Mouse (Mus musculus) heart, embryonic 10.5 days (tissue): ENCODE data around the gene Abhd17a. TPM values are rescaled to one million over a fixed set of nuclear protein-coding genes. Genes with fewer than 3 reads are reported as not detected.
"Not testable (repeated sequence)": the region's sequence is repeated elsewhere in the genome, so short reads cannot be mapped to it uniquely, and the experiment has no call there.

ENCODE experiments used
- DNase-seq: peaks from one replicate; pipeline ENCODE4 v3.0.0-alpha.2; 2017; ENCODE audit warnings: low spot score
- H3K27ac ChIP-seq: fragments of 300-500 bp; sonication (generic); 2 replicates; pipeline ENCODE4 v1.5.1; 2016; ENCODE audit warnings: mild to moderate bottlenecking
- H3K27me3 ChIP-seq: fragments of 300-500 bp; sonication (generic); 2 replicates; pipeline ENCODE4 v1.6.1; 2016; ENCODE audit warnings: mild to moderate bottlenecking; ENCODE audit not compliant: poor library complexity, insufficient read depth, severe bottlenecking
- H3K36me3 ChIP-seq: fragments of 300-500 bp; sonication (generic); 2 replicates; pipeline ENCODE4 v1.6.1; 2016; ENCODE audit warnings: mild to moderate bottlenecking, moderate library complexity
- H3K4me1 ChIP-seq: fragments of 300-500 bp; sonication (generic); 2 replicates; pipeline ENCODE4 v1.6.1; 2016; ENCODE audit warnings: mild to moderate bottlenecking
- H3K4me3 ChIP-seq: fragments of 300-500 bp; sonication (generic); 2 replicates; pipeline ENCODE4 v1.5.1; 2016; ENCODE audit warnings: mild to moderate bottlenecking, moderate library complexity
- H3K9me3 ChIP-seq: fragments of 300-500 bp; sonication (generic); 2 replicates; pipeline ENCODE4 v1.6.1; 2016; ENCODE audit warnings: mild to moderate bottlenecking, moderate library complexity
- WGBS: fragments of 180-500 bp; shearing (Covaris S2); methylation state at CpG from one replicate; pipeline ENCODE4 v1.1.7; 2016; 5-methylcytosine and 5-hydroxymethylcytosine counted together
- polyA plus RNA-seq: library from polyadenylated mRNA; unstranded; fragments of >200 nt; fragmentation: Nextera tagmentation; extraction: Ambion mirVana; gene quantifications from 2 replicates; pipeline ENCODE4 v1.2.1, GENCODE M21; 2016

Gene Abhd17a
- polyA plus RNA-seq, 1 experiment from 2014 or later = 120 TPM

GRCm38 (mm10) chr10:80619465-80620244, 29.5 kb upstream of the Abhd17a start:
- H3K9me3 ChIP-seq = no peaks in the 10 kb centered on the region
- H3K36me3 ChIP-seq = peaks cover 13% of the 10 kb centered on the region
- H3K4me1 ChIP-seq = peaks cover 33% of the 10 kb centered on the region
- no peak overlapping the region for H3K4me3 ChIP-seq
- WGBS = 27% methylated on average over 8 of the region's 8 CpGs
- H3K27ac ChIP-seq = peak overlapping the region; percentile 64; the same call in 1 of the 2 replicates
- H3K27me3 ChIP-seq = no peaks in the 10 kb centered on the region
- DNase-seq = no peak

DNA sequence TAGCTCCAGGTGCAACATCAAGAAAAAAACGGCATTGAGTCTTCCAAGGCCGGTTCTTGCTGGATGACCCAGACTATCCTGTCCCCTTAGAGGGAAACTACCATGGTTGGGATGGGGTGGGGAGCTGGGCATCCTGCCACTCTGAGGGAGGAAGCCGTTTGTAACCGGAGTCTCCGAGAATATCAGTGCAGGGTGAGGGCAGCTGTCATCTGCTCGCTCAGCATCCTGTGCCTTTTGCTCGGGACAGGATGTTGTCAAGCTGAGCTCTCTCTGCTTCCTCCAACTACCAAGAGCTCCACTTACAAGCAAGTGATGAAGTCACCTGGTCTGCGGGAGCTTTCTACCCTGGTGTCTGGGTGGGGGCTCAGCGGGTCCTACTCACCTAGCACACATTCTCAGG, 28.0 kb upstream of the Abhd17a start:
- DNase-seq = no peak
- no peak overlapping the region for H3K4me3 ChIP-seq
- no peaks in the 10 kb centered on the region for H3K27me3 ChIP-seq
- peaks cover 18% of the 10 kb centered on the region for H3K4me1 ChIP-seq
- no peaks in the 10 kb centered on the region for H3K9me3 ChIP-seq
- no peak overlapping the region for H3K27ac ChIP-seq
- WGBS = 60% methylated on average over 9 of the region's 9 CpGs
- H3K36me3 ChIP-seq = peaks cover 28% of the 10 kb centered on the region

- Histone ChIP-seq H3K27me3 (no peaks in the 10 kb centered on the region), H3K36me3 (peaks cover 62% of the 10 kb centered on the region), H3K4me3 (no peak overlapping the region), H3K27ac (no peak overlapping the region), H3K4me1 (peaks cover 8% of the 10 kb centered on the region; the same call in 1 of the 2 replicates), H3K9me3 (no peaks in the 10 kb centered on the region)
- WGBS = 90% methylated on average over 6 of the region's 6 CpGs
- DNase-seq = no peak
Measured at GRCm38 (mm10) chr10:80614351-80614750, 24.2 kb upstream of the Abhd17a start.

DNA sequence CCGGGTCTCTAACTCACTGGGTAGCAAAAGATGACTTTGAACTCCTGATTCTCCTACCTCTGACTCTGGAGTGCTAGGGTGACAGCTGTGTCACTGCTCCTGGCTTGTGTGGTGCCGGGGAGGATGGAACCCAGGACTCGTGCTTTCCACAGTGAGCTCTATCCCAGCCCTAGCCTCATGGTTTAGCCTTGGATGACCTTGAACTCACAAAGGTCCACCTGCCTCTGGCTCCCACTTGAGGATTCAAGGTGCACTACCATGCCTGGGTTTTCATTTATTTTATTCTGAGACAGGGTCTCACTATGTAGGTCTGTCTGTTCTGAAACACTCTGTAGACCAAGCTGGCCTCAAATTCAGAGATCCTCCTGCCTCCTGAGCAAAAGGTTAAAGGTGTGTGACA, 23.7 kb upstream of the Abhd17a start:
- H3K27me3 ChIP-seq = no peaks in the 10 kb centered on the region
- H3K9me3 ChIP-seq = no peaks in the 10 kb centered on the region
- H3K4me1 ChIP-seq = peaks cover 8% of the 10 kb centered on the region; the same call in 1 of the 2 replicates
- no peak for DNase-seq
- H3K27ac ChIP-seq = no peak overlapping the region
- peaks cover 67% of the 10 kb centered on the region for H3K36me3 ChIP-seq
- no peak overlapping the region for H3K4me3 ChIP-seq
- WGBS = 89% methylated on average over 3 of the region's 3 CpGs

GRCm38 (mm10) chr10:80611905-80612304, 21.8 kb upstream of the Abhd17a start:
- Histone ChIP-seq H3K4me1 (peaks cover 16% of the 10 kb centered on the region), H3K27ac (no peak overlapping the region), H3K4me3 (no peak overlapping the region), H3K36me3 (peaks cover 86% of the 10 kb centered on the region), H3K27me3 (no peaks in the 10 kb centered on the region), H3K9me3 (no peaks in the 10 kb centered on the region)
- 94% methylated on average over 3 of the region's 3 CpGs for WGBS
- no peak for DNase-seq

GRCm38 (mm10) chr10:80611024-80611423, 20.9 kb upstream of the Abhd17a start:
- WGBS = 68% methylated on average over 4 of the region's 4 CpGs
- Histone ChIP-seq H3K36me3 (peaks cover 95% of the 10 kb centered on the region), H3K4me3 (no peak overlapping the region), H3K27ac (no peak overlapping the region), H3K9me3 (no peaks in the 10 kb centered on the region), H3K27me3 (no peaks in the 10 kb centered on the region), H3K4me1 (peaks cover 16% of the 10 kb centered on the region)
- DNase-seq = no peak

GRCm38 (mm10) chr10:80610116-80610785, 20.1 kb upstream of the Abhd17a start:
- no peak overlapping the region for H3K4me3 ChIP-seq
- WGBS = 87% methylated on average over 9 of the region's 9 CpGs
- peaks cover 92% of the 10 kb centered on the region for H3K36me3 ChIP-seq
- DNase-seq = no peak
- H3K27me3 ChIP-seq = no peaks in the 10 kb centered on the region
- H3K4me1 ChIP-seq = peaks cover 16% of the 10 kb centered on the region
- no peak overlapping the region for H3K27ac ChIP-seq
- no peaks in the 10 kb centered on the region for H3K9me3 ChIP-seq

DNA sequence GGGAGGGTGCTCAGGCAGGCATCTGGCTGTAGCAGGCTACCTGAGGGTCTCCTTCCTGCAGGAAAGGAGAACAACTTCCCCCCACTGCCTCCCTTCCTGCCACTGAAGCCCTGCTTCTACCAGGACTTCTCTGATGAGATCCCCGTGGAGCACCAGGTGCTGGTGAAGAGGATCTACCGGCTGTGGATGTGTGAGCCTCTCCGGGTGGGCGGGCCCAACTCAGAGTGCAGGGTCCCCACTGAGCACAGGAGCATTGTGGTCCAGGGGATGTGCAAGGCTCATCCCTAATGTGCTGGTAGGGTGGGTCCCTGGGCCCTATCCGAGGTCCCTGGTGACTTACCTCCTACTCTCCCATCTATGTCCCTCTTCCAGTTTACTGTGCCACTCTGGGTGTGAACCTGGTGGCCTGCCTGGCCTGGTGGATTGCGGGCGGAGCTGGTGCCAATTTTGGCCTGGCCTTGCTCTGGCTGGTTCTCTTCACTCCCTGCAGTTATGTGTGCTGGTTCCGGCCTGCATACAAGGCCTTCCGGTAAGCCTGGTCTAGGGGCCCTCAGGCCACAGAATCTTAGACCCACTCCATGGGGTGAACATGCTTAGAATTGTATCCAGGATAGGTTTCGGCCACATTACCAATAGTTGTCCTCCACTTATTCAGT, 19.3 kb upstream of the Abhd17a start:
- H3K27ac ChIP-seq = no peak overlapping the region
- peaks cover 88% of the 10 kb centered on the region for H3K36me3 ChIP-seq
- H3K27me3 ChIP-seq = no peaks in the 10 kb centered on the region
- no peak overlapping the region for H3K4me3 ChIP-seq
- peaks cover 23% of the 10 kb centered on the region for H3K4me1 ChIP-seq
- WGBS = 89% methylated on average over 10 of the region's 10 CpGs
- DNase-seq = no peak
- no peaks in the 10 kb centered on the region for H3K9me3 ChIP-seq

- H3K4me3 ChIP-seq = 0 out of 2 replicates have a peak overlapping the region, but pooled peaks have one; percentile 12
- H3K27me3 ChIP-seq = no peaks in the 10 kb centered on the region
- no peak for DNase-seq
- H3K9me3 ChIP-seq = no peaks in the 10 kb centered on the region
- H3K27ac ChIP-seq = no peak overlapping the region
- peaks cover 32% of the 10 kb centered on the region for H3K4me1 ChIP-seq
- peaks cover 78% of the 10 kb centered on the region for H3K36me3 ChIP-seq
- WGBS = 87% methylated on average over 3 of the region's 3 CpGs
Measured at GRCm38 (mm10) chr10:80608435-80608834, 18.3 kb upstream of the Abhd17a start.

GRCm38 (mm10) chr10:80606737-80607350, 16.7 kb upstream of the Abhd17a start:
- WGBS = 94% methylated on average over 34 of the region's 34 CpGs
- Histone ChIP-seq H3K27ac (no peak overlapping the region), H3K9me3 (no peaks in the 10 kb centered on the region), H3K4me1 (peaks cover 44% of the 10 kb centered on the region), H3K36me3 (peaks cover 62% of the 10 kb centered on the region), H3K4me3 (no peak overlapping the region), H3K27me3 (no peaks in the 10 kb centered on the region)
- no peak for DNase-seq

DNA sequence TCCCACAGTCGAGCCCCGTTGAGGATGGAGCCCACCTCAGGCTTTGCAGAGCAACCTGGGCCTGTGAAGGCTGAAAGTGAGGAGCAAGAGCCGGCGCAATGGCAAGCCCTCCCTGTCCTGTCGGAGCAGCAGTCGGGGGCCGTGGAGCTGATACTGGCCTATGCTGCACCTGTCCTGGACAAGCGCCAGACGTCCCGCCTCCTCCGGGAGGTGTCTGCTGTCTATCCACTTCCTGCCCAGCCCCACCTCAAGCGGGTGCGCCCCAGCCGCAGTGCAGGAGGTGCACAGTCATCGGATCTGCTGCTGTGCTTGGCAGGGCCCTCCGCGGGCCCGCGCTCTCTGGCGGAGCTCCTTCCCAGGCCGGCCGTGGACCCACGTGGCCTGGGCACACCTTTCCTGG, 16.2 kb upstream of the Abhd17a start:
- 90% methylated on average over 23 of the region's 23 CpGs for WGBS
- Histone ChIP-seq H3K4me3 (peak overlapping the region; percentile 8; the same call in 1 of the 2 replicates), H3K27ac (no peak overlapping the region), H3K27me3 (no peaks in the 10 kb centered on the region), H3K9me3 (no peaks in the 10 kb centered on the region), H3K4me1 (peaks cover 45% of the 10 kb centered on the region), H3K36me3 (peaks cover 57% of the 10 kb centered on the region)
- no peak for DNase-seq

GRCm38 (mm10) chr10:80605721-80606120, 15.6 kb upstream of the Abhd17a start, which contains the start of gene Gm49322:
Gene Gm49322, plus strand, starts transcription at chr10:80606021.
- DNase-seq, H3K9me3 ChIP-seq, H3K27me3 ChIP-seq: not testable (repeated sequence)
- H3K36me3 ChIP-seq = peaks cover 55% of the 10 kb centered on the region
- peaks cover 42% of the 10 kb centered on the region for H3K4me1 ChIP-seq
- 82% methylated on average over 4 of the region's 4 CpGs for WGBS
- H3K4me3 ChIP-seq = peak within 1 kb of the TSS; percentile 8; the same call in 1 of the 2 replicates
- peak within 1 kb of the TSS; percentile 90; the same call in 1 of the 2 replicates for H3K27ac ChIP-seq
